Mouse (Mus musculus): ENCODE results near the gene Rabgap1l. TPM values are rescaled to one million over a fixed set of nuclear protein-coding genes. Genes with fewer than 3 reads are reported as not detected.

Rabgap1l gene
- polyA plus RNA-seq, 1 experiment from 2014 or later = 10.1 TPM

- 50% methylated on average over 4 of the region's 4 CpGs for WGBS
- Histone ChIP-seq H3K4me3 (replicated peaks) (no peak overlapping the region), H3K27ac (peak overlapping the region; percentile 45; the same call in 1 of the 2 replicates)
Measured at GRCm38 (mm10) chr1:160518552-160518951, 274.5 kb downstream of the Rabgap1l start.

DNA sequence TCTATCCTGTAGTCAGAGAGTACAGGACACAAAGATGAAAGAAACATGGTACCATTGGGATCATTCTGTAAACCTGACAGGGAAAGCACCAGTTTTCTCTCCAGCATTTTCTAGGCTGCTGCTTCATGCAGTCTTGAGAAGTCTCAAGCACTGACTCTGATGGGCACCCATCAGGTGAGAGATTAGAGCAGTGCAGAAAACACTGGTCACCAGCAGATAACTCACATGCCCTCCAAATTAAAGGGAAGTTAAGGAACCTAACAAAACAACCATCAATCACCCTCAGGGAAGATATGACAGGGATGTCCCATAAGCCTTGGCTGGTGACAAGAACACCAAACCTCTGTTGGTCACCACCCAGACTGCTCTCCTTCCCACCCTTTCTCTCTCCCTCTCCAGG is 285.2 kb downstream of the Rabgap1l start:
- Histone ChIP-seq H3K4me3 (replicated peaks) (no peak overlapping the region), H3K36me3 (no peaks in the 10 kb centered on the region), H3K27ac (no peak overlapping the region), H3K27me3 (no peaks in the 10 kb centered on the region), H3K4me1 (no peaks in the 10 kb centered on the region), H3K9ac (no peak overlapping the region), H3K9me3 (replicated peaks) (no peaks in the 10 kb centered on the region), H3K4me2 (no peak overlapping the region)
- no peak for ATAC-seq (replicated peaks; ENCODE audit: low FRiP score)

More at GRCm38 (mm10) chr1:160518552-160518951, 274.5 kb downstream of the Rabgap1l start:
- H3K9me3 ChIP-seq (replicated peaks) = no peaks in the 10 kb centered on the region
- H3K9ac ChIP-seq = no peak overlapping the region
- H3K4me1 ChIP-seq = 0 out of 2 replicates have a peak, but pooled peaks cover 5% of the 10 kb centered on the region
- no peaks in the 10 kb centered on the region for H3K27me3 ChIP-seq
- 0 out of 2 replicates have a peak, but pooled peaks have one; percentile 36 for ATAC-seq (replicated peaks; ENCODE audit: low FRiP score)
- H3K36me3 ChIP-seq = no peaks in the 10 kb centered on the region
- H3K4me2 ChIP-seq = no peak overlapping the region

GRCm38 (mm10) chr1:160496906-160497577 is 296.0 kb downstream of the Rabgap1l start:
- ATAC-seq (replicated peaks; ENCODE audit: low FRiP score) = no peak
- Histone ChIP-seq H3K9ac (no peak overlapping the region), H3K4me2 (no peak overlapping the region), H3K4me1 (no peaks in the 10 kb centered on the region), H3K36me3 (no peaks in the 10 kb centered on the region), H3K4me3 (replicated peaks) (no peak overlapping the region), H3K9me3 (replicated peaks) (no peaks in the 10 kb centered on the region), H3K27me3 (no peaks in the 10 kb centered on the region), H3K27ac (no peak overlapping the region)
- WGBS = 71% methylated on average over 3 of the region's 3 CpGs

DNA sequence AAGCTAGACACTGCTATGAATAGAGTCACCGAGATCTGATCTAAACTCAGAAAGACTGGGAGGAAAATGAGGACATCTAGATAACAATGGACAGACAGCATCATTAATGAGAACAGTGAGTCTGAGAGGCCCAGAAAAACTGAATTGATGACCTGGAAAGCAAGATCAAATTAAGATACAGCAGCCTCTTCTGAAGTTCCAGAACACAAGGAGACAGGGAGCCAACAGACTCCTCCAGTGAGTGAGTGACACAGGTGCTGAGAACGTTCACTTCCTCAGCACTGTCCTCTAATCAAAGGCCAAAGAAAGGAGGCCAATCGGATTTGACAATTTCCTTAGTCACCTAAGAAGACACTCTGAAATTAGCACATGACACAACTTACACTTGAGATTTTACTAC is 307.3 kb downstream of the Rabgap1l start:
- no peaks in the 10 kb centered on the region for H3K4me1 ChIP-seq
- H3K27ac ChIP-seq = no peak overlapping the region
- H3K9me3 ChIP-seq (replicated peaks) = no peaks in the 10 kb centered on the region
- H3K4me2 ChIP-seq = no peak overlapping the region
- no peak for ATAC-seq (replicated peaks; ENCODE audit: low FRiP score)
- no peaks in the 10 kb centered on the region for H3K36me3 ChIP-seq
- 60% methylated on average over 3 of the region's 3 CpGs for WGBS
- H3K9ac ChIP-seq = no peak overlapping the region
- H3K27me3 ChIP-seq = no peaks in the 10 kb centered on the region
- no peak overlapping the region for H3K4me3 ChIP-seq (replicated peaks)

DNA sequence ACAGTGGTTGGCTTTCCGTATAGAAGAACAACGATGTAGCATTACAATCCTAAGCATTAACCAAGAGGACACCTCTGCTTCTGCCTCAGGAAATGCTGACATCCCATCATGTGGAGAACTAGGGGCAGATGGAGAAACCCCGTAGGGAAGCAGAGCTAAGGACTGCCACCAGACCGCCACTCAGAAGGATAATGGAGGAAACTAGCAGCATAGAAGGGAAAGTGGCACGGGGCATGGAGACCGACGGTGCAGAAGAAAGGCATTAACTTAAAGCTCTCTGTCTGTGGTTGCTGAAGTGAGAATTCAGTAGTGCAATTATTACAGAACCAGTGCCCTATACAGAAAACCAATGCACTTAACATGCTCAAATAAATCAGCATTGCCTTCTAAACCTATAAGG is 308.0 kb downstream of the Rabgap1l start:
- WGBS = 85% methylated on average over 7 of the region's 7 CpGs

DNA sequence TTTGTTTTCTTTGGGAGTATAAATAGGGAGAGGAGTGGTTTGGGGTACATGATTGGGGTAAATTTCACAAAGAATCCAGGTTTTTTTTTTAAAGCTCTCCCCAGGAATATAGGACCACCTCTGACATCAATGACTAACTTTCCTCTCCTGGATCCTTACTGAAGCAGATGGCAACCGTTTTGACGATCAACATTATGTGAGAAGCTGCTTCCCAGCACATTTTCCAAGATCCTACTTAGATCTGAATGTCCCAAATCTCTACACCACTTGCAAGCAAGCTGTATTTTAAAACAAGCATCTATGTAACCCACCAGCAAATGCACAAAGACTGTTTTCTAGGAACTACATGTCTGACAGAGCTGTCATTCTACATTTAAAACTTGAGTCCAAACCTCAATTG is 311.4 kb downstream of the Rabgap1l start:
- Histone ChIP-seq H3K9ac (no peak overlapping the region), H3K4me1 (no peaks in the 10 kb centered on the region), H3K27ac (no peak overlapping the region), H3K36me3 (no peaks in the 10 kb centered on the region), H3K4me3 (replicated peaks) (no peak overlapping the region), H3K4me2 (no peak overlapping the region), H3K27me3 (no peaks in the 10 kb centered on the region), H3K9me3 (replicated peaks) (no peaks in the 10 kb centered on the region)
- ATAC-seq (replicated peaks; ENCODE audit: low FRiP score) = no peak
- 85% methylated on average over 2 of the region's 2 CpGs for WGBS

More for the DNA sequence above, 308.0 kb downstream of the Rabgap1l start:
- Histone ChIP-seq H3K4me1 (no peaks in the 10 kb centered on the region), H3K9ac (no peak overlapping the region), H3K9me3 (replicated peaks) (no peaks in the 10 kb centered on the region), H3K36me3 (no peaks in the 10 kb centered on the region), H3K4me2 (no peak overlapping the region), H3K4me3 (replicated peaks) (no peak overlapping the region), H3K27me3 (no peaks in the 10 kb centered on the region), H3K27ac (no peak overlapping the region)
- no peak for ATAC-seq (replicated peaks; ENCODE audit: low FRiP score)

DNA sequence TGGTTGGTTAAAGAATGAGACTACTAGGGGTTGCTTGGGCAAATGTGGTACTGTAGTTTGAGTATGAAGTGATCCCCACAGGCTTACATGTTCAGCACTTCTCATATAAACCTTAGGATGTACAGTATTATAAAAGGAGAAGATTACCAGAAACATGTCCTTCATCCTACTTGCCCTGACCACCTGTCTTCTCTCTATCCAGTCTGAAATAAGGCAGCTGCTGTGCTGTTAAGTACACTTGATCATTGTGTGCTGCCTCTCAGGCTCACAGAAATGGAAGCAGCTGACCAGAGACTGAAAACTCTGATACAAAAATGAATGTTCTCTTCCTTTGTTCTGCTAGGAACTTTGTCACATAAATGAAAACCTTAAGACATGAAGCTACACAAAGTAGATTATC is 325.6 kb downstream of the Rabgap1l start:
- H3K27ac ChIP-seq = no peak overlapping the region
- no peak overlapping the region for H3K4me3 ChIP-seq (replicated peaks)
- H3K27me3 ChIP-seq = no peaks in the 10 kb centered on the region
- no peaks in the 10 kb centered on the region for H3K4me1 ChIP-seq
- H3K4me2 ChIP-seq = no peak overlapping the region
- no peak overlapping the region for H3K9ac ChIP-seq
- H3K36me3 ChIP-seq = no peaks in the 10 kb centered on the region
- no peaks in the 10 kb centered on the region for H3K9me3 ChIP-seq (replicated peaks)
- no peak for ATAC-seq (replicated peaks; ENCODE audit: low FRiP score)

DNA sequence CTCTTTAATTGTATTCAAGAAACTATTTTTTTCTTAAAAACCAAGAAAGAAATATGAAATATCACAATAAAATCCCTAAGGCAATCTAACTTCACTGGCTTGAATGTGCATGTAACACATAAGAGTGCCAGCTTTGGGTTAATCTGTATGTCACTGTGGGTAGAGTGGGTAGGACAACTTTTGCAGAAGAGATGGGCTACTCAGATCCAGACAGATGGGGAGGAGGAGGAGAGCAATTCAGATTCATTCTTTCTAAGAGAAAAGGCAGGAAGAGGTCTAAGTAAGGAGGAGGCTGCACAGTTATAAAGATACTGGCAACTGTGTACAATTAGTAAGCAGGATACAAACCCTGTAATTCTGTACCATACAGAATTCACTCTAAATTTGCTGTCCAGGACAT is 327.8 kb downstream of the Rabgap1l start:
- H3K4me3 ChIP-seq (replicated peaks) = no peak overlapping the region
- no peaks in the 10 kb centered on the region for H3K4me1 ChIP-seq
- no peaks in the 10 kb centered on the region for H3K36me3 ChIP-seq
- H3K27ac ChIP-seq = no peak overlapping the region
- H3K9ac ChIP-seq = no peak overlapping the region
- no peak for ATAC-seq (replicated peaks; ENCODE audit: low FRiP score)
- H3K4me2 ChIP-seq = no peak overlapping the region
- no peaks in the 10 kb centered on the region for H3K27me3 ChIP-seq
- H3K9me3 ChIP-seq (replicated peaks) = no peaks in the 10 kb centered on the region

DNA sequence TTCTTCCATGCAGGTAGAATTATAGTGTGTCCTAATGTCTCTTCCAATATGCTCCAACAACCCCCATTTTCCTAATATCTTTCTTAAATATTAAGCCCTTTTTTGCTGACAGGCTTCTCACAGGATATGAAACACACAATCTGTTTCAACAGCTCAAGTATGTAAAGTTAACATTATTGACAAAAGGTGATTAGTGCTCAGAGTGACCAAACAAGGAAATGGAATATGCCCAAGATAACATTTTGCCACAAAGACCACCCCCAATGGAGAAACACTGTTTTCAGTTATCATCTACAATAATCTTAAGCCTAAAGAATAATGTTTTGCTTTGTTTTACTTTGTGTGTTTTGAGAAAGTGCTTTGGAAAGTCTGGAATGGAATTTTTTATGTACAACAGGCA is 328.9 kb downstream of the Rabgap1l start:
- ATAC-seq (replicated peaks; ENCODE audit: low FRiP score) = no peak
- Histone ChIP-seq H3K36me3 (no peaks in the 10 kb centered on the region), H3K9me3 (replicated peaks) (no peaks in the 10 kb centered on the region), H3K4me3 (replicated peaks) (no peak overlapping the region), H3K27ac (no peak overlapping the region), H3K4me1 (no peaks in the 10 kb centered on the region), H3K27me3 (no peaks in the 10 kb centered on the region), H3K9ac (no peak overlapping the region), H3K4me2 (no peak overlapping the region)

DNA sequence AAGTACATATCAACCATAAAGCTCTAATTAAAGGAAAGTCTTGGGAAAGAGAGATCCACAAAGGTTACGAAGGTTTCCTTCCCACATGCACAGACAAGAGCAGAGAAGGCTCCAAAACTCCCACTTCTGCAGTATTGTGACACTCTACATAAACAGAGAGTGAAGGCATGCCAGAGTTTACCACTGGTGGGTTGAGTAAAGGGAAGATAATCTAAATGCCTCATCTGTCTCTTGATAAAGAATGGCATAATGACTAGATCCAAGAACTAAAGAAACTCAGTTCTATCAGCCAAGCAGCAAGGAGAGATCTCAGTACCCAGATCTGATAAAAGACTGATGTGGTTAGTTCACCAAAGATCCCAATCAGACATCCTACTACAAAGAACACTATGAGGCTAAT is 332.7 kb downstream of the Rabgap1l start:
- no peak overlapping the region for H3K4me2 ChIP-seq
- no peaks in the 10 kb centered on the region for H3K9me3 ChIP-seq (replicated peaks)
- no peak for ATAC-seq (replicated peaks; ENCODE audit: low FRiP score)
- H3K4me1 ChIP-seq = no peaks in the 10 kb centered on the region
- no peaks in the 10 kb centered on the region for H3K27me3 ChIP-seq
- H3K9ac ChIP-seq = no peak overlapping the region
- 94% methylated on average over 1 of the region's 1 CpGs for WGBS
- H3K27ac ChIP-seq = no peak overlapping the region
- no peaks in the 10 kb centered on the region for H3K36me3 ChIP-seq
- H3K4me3 ChIP-seq (replicated peaks) = no peak overlapping the region

- Histone ChIP-seq H3K4me2 (no peak overlapping the region), H3K36me3 (no peaks in the 10 kb centered on the region), H3K9ac (no peak overlapping the region), H3K4me1 (no peaks in the 10 kb centered on the region), H3K9me3 (replicated peaks) (no peaks in the 10 kb centered on the region), H3K27ac (no peak overlapping the region), H3K27me3 (no peaks in the 10 kb centered on the region), H3K4me3 (replicated peaks) (no peak overlapping the region)
- ATAC-seq (replicated peaks; ENCODE audit: low FRiP score) = no peak
- WGBS = 74% methylated on average over 2 of the region's 2 CpGs
Measured at GRCm38 (mm10) chr1:160451663-160452062, 341.3 kb downstream of the Rabgap1l start.

DNA sequence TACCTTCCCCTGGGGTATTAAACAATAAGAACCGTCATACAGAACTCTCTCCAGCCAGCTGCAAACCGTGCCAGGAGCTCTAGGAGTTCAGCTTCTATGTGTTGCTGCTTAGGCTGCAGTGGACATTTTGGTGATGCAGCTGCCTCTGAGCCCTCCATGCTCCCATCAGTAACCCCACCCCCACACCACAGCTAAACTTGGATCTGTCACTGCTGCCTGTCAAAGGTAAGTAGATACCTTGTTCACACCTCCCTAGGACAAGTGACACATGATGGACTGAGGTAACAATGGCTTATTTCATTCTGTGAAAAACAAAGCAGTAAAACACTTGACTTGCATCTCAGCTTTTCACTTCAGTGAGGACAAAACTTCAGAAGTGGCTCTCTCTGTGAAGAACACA is 344.3 kb downstream of the Rabgap1l start:
- Histone ChIP-seq H3K4me3 (replicated peaks) (no peak overlapping the region), H3K36me3 (no peaks in the 10 kb centered on the region), H3K9me3 (replicated peaks) (no peaks in the 10 kb centered on the region), H3K27ac (no peak overlapping the region), H3K4me1 (no peaks in the 10 kb centered on the region), H3K4me2 (no peak overlapping the region), H3K27me3 (no peaks in the 10 kb centered on the region), H3K9ac (no peak overlapping the region)
- WGBS = 76% methylated on average over 2 of the region's 2 CpGs
- ATAC-seq (replicated peaks; ENCODE audit: low FRiP score) = no peak

DNA sequence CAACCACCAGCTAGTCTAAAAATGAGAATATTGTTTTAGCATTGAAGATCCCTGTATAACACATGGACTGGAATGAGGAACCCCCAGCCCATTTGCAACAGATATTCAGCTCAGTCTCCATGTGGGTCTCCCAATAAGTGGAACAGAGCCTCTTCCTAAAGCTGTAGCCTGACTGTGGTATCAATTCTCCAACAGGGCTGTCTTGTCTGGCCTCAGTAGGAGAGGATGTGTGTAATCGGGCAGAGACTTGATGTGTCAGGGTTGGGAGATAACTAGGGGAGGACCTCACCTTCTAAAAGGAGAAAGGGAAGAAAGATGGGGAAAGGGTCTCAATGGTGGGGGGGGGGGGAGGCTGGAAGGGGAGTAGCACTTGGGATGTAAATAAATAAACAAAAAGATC is 346.2 kb downstream of the Rabgap1l start:
- H3K4me1 ChIP-seq = no peaks in the 10 kb centered on the region
- H3K27me3 ChIP-seq = no peaks in the 10 kb centered on the region
- no peak for ATAC-seq (replicated peaks; ENCODE audit: low FRiP score)
- no peak overlapping the region for H3K4me3 ChIP-seq (replicated peaks)
- WGBS = 92% methylated on average over 1 of the region's 1 CpGs
- no peak overlapping the region for H3K4me2 ChIP-seq
- H3K27ac ChIP-seq = no peak overlapping the region
- no peak overlapping the region for H3K9ac ChIP-seq
- no peaks in the 10 kb centered on the region for H3K36me3 ChIP-seq
- no peaks in the 10 kb centered on the region for H3K9me3 ChIP-seq (replicated peaks)
